Mouse (Mus musculus): ENCODE data around the gene Bag1.
"Not testable (repeated sequence)": the region's sequence is repeated elsewhere in the genome, so short reads cannot be mapped to it uniquely, and the experiment has no call there.

Gene Bag1

DNA sequence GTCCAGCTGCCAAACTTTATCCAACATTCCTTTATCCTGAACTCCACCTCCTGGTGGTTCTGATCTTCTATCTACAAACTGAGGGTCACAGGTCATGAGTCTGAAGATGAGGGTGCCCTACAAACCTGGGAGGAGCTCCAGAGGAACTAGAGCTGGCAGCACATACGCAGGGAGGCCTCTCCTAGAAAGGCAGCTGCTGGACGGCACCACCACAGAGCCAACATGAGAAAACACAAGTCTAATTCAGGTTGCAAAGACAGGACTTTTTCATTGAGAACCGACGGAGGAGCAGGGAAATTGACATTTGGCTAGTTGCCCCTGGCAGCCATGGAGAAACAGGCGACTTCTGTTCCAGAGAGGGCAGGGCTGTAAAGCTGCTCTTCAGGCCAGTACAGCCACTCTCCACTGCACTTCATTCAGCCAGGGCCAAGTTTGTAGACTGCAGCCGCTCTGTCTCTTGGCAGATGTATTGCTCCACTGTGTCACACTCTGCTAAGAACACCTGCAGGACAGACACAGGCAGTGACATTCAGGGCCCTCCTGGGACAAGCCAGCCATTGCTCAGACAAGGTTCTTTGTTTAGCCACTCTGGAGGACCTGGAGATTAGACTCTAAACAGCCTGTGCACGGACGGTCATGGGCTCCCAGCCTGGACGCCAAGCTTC lies 11.8 kb downstream of the Bag1 start:
- peak; percentile 46 to 70 for DNase-seq (ENCODE audit: low spot score in 2 of 2)

DNA sequence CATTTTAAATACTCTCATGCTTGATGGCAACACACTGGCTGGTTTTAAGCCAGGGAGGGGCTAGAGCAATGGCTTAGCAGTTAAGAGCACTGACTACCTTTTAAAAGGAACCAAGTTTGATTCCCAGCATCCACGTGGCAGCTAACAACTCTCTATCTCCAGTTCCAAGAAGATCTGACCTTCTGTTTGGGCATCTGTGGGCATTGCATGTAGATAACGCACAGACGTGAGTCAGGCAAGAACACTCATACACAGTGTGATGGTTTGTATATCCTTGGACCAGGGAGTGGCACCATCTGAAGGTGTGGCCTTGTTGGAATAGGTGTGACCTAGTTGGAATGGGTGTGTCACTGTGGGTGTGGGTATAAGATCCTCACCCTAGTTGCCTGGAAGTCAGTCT lies 13.7 kb downstream of the Bag1 start:
- not testable (repeated sequence) for DNase-seq (ENCODE audit: low spot score in 2 of 2)

DNA sequence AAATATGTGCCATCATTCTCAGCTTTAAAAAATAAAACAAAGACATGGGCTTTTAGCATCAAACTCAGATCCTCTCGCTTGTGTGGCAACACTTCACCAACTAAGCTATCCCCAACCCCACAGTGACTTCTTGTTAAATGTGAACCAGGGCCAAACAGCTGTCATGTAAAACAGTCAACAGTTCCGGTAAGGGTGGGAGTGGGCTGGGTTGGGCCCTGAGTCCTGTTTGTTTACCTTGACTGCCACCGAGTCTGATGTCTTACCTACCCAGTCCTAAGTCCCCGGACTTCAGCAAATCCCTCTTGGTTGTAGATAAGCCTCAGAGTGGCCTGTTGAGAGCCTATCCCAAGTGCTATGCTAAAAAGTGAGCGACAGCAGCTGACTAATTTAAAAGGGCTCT lies 14.4 kb downstream of the Bag1 start:
- no peak for DNase-seq (ENCODE audit: low spot score in 2 of 2)

DNA sequence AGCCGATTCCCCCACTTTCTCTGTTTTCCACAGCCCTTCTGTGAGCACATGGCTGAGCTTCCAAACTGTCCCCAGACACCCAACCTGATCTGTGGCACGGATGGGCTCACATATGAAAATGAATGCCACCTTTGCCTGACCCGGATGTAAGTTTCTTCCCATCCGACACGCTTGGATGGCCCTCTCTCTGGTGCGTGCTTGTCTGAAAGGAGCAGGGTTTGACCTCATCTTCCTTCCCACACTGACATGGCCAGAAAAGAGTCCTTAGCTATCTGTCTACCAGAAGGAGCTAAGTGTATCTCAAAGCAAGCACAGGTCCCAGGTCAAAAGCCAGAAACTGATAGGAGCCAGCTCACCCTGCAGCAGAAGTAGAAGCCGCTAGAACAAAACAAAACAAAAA lies 19.0 kb downstream of the Bag1 start:
- no peak for DNase-seq (ENCODE audit: low spot score in 2 of 2)

DNA sequence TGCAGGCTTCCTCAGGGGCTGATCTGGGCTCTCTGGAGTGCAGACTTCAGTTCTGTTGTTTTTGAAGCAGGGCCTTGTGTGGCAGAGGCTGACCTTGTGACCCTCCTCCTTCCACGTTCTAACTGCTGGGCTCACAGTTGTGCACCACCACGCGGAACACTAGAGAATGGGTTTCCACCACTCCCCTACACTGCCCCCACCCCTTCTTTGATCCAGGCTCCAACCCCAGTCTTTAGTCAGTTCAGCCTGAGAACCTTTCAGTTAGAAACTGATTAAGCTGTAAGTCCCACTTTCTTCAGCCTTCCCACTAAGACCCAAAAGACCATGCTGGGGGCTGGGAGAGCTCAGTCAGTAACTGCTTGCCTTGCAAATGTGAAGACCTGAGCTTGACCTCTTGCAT lies 22.5 kb downstream of the Bag1 start:
- DNase-seq (ENCODE audit: low spot score in 2 of 2), result no peak

DNA sequence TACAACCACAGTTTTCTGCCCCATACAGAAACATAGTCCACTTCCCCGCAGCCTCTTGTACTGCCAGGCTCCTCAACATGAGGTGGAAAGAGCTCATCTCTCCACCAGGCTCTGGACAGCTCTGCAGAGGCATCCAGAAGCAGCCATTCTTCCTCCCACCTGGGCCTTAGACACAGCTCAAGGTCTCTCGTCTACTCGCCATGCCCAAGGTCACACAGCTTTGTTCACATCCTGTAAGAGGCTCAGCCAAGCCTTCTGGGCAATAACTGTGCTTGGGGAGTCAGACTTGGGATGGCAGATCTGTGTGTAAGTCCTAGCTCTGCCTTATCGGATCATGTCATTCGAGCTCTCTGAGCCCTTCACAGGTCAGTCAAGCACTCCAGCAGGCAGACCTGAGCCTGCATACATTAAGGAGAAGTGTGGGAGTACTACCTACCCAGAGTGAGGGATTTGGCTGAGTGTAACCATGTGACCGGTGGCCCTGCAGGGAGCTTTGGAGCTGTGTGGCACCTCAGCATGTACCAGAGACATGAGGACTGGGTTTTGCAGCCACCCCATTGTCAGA lies 24.9 kb downstream of the Bag1 start:
- no peak for DNase-seq (ENCODE audit: low spot score in 2 of 2)

DNA sequence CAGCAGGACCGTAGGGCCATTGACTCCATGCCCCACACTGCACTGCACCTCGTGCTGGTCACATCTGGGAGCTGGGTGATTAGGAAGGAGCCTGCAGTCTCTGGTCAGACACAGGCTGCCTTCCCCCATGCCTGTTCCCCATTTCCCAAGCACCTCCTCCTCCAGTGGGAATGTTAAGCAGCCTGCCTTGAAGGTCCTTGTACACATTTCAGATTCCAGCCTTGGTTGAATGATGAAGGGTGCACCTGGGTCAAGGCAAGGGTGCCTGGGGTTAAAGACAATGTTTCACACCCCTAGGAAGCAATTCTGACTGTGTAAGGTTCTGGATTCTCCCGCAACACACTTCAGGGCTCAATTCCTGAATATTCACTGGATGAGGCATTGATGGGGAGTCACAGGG lies 26.8 kb downstream of the Bag1 start:
- no peak for DNase-seq (ENCODE audit: low spot score in 2 of 2)

DNA sequence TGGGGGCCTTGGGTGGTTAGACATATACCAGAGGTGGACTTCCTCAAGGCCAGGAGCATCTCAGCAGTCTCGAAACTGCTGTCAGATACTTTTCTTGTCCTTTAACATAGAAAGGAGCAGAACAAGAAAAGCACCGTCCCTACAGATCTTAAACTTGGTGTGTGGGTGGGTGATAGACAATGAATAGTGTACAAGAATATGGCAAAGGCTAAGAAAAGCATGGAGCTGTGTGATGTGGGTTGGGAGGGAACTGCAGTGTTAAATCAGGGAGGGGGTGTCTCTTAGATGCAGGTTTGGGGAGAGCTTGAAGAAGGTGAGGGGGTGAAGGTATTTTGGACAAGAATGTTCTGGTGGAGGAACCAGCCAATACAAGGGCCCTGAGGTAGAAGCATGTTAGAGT lies 27.5 kb downstream of the Bag1 start:
- DNase-seq (ENCODE audit: low spot score in 2 of 2), result no peak

DNA sequence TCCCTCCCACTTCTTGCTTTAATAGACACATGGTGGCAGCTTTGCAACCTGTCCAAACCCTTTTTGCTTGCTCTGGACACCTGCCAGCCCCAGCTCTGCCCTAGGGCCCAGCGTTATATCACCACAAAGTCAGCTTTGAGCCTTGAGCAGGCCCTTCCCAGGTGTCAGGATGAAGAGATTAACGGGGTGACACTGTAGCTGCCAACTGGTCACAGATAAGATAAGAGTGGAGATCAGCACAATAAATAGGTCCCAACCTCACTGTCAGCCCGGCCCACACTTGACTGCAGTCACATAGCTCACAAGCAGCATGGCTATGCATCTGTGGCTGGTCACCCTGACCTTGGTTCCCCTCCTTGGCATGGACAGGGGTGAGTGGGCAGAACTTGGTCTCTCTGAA lies 28.3 kb downstream of the Bag1 start, which contains the start of gene Spink4:
TSS of gene Spink4 (plus strand) at position 268 of the 400 bp plus-strand sequence.
- no peak for DNase-seq (ENCODE audit: low spot score in 2 of 2)

DNA sequence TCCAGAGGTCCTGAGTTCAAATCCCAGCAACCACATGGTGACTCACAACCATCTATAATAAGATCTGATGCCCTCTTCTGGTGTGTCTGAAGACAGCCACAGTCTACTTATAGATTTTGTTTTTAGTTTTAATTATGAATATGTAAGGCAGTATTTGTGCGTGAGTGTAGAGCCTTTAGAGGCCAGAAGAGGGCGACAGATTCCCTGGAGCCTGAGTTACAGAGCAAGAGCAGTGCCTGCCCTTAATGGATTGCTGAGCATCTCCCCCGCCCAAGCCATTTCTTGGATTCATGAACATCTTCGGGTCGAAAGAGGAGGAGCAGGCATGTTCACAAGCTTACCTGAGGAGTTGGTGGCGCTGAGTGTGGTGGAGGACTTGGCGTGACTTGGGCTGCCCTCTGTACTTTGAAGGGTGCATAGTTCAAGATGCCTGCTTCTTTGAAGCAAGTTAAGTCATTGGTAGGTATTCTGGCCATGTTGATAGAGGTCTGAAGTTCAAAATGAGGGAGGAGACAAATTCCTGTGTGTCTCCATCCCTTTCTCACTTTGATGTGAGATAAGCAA lies 31.4 kb downstream of the Bag1 start:
- no peak for DNase-seq (ENCODE audit: low spot score in 2 of 2)

DNA sequence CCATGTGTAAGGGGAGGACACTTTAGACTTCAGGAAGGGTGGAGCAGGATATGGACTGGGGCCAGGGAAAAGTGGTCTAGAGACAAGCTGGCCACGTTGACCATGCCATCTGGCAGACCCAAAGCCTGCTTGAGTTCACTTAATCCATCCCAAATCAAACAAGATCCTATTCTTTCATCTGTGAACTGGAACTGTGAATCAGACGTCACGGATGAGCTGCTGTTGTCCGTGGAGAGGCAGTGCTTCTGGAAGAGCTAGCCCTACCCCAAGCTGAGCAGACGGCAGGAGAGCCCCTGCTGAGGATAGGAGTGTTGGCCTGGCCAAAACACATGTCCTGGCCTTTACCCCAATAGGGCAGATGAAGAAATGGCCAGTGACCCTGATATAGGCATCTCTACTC lies 32.1 kb downstream of the Bag1 start:
- no peak for DNase-seq (ENCODE audit: low spot score in 2 of 2)

DNA sequence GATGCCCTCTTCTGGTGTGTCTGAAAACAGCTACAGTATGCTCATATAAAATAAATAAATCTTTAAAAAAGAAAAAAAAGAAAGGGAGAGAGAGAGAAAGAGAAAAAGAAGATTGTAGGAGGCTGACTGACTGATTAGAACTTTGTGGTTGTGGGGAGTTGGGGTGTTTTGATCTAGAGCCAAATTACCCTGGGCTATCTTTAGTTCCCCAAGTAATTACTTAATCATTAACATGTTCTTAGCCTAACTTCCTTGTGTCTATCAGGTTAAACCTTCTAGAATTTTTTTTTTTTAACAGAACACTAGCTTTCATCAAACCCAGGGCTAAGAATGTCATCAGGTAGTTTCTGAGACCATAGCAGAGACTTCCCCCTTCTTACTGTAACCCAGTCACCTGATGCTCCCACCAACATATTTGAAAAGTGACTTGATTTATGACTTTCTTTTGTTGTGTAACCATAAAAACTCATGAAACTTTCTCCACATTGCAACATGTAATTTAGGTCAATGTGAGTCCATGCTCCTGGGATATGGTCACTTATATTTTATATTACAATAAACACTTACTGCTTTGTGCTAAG lies 33.7 kb downstream of the Bag1 start:
- DNase-seq (ENCODE audit: low spot score in 2 of 2), result no peak

DNA sequence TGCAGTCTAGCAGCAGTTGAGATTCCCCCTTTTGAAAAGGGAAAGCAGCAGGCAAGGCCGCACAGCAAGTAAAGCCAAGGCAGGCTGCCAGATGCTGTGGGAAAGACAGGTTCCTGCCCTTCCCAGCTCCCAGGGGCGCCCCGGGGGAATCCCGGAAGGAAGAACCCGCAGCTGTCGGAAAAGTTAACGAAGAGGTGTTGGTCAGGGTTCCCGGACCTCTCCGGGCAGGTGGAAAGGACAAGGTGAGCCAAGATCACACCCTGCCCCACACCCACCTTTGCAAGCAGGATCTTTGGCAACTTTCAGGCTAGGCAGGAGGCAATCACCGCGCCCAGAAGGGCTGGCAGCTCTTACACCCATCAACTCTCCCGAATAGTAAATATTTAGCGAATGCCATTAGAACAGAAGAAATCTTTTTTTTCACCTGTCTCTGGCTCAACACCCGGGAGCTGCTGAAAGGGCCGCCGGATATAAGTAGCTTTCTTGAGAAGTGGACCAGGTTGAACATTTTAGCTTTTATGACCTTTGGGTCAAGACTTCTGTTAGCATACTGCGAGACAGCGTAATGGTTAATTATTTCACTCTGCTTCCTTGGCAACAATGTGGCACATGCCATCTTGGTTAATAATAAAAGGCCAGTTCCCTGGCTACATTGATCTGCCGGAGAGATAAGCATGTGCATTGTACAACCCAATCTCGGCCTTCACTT lies 39.7 kb downstream of the Bag1 start:
- no peak for DNase-seq (ENCODE audit: low spot score in 2 of 2)

DNA sequence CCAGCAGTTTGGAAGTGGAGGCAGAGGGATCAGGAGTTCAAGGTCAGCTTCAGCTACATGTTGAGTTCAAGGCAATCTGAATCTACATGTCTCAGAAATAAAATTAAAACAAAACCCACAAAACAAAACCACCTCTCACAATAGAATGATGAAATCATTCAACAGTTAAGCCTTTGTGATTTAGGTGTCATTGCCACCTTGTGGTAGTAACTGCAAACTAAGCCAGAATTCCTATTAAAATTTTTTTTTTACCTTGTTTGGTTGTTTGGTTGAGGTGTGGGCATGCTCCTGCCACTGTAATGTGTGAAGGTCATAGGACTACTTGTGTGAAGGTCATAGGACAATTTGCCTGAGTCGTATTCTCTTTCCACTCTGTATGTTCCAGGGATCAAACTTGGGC lies 41.8 kb downstream of the Bag1 start:
- DNase-seq (ENCODE audit: low spot score in 2 of 2), result no peak

DNA sequence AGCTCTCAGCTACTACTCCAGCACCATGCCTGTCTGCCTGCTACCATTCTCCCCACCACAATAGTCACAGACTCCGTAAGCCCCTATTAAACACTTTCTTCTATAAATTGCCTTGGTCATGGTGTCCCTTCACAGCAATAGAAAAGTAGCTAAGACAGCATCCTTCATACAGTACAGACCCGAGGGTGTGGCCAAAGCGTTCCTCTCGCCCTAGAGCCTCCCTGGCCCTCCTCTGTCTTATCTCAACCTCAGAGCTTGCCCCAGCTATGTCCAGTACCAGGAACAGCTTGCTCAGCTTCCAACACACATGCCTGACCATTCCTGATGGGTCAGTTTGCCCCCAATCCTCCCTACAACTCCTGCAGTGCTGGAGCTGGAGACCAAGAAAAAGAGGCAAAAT lies 47.5 kb downstream of the Bag1 start:
- DNase-seq (ENCODE audit: low spot score in 2 of 2), result no peak

DNA sequence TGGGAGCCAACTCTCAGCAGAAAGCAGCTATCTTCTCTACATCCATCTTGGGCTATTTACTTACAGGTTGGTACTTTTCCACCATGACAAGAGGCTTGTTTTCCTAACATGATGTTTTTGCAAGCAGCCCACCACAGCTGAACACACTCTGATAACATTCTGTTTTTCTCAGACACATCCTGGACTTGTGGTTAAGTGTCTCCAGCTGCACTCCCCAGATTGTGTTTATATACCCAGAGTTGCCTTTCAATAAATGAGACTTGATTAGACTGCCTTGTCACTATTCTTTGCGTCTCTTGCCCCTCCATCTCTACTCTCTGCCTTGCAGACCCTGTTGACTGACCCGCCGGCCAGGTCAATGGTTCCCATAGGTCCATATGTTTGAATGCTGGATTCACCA lies 48.0 kb downstream of the Bag1 start:
- no peak for DNase-seq (ENCODE audit: low spot score in 2 of 2)

DNA sequence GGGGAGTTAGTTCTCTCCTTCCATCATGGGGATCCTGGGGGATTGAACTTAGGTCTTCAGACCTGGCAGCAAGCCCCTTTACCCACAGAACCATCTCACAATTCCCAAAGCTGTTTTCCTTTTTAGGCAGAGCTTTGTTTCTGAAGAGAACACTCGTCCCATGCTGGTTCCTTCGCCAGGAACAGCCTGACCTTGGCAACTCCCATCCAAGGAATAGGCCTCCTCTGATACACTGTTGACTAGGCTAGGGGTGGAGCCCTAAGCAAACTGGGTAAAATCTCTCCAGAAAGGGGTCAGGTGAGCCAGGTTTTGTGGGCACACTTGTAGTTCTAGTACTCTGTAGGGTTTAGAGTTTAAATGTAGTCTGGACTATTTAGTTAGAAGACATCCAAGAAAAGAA lies 48.8 kb downstream of the Bag1 start:
- DNase-seq (ENCODE audit: low spot score in 2 of 2), result no peak

DNA sequence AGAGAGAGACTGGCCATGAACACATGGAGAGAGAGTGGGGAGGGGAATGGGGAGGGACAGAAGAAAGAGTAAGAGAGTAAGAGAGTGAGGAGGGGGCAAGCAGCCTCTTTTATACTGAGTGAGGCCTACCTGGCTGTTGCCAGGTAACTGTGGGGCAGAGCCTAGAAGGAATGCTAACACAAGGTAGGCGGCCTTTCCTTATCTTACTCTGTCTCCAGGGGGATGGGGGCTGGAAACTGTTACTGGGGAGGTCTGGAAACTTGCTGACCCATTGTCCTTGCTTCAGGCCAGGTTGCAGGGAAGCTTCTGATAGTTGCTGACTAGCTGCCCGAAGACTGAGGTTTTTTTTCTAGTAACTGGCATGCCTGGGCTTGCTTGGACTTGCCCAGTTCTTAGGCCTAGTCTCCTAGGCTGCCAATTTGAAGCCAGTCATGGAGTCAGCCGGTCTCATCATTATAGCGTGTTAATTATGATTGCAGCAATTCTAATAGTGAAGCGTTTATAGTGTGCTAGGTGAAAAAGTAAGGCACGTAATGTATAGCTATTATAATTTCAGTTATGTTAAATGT lies 49.5 kb downstream of the Bag1 start:
- DNase-seq (ENCODE audit: low spot score in 2 of 2), result no peak

DNA sequence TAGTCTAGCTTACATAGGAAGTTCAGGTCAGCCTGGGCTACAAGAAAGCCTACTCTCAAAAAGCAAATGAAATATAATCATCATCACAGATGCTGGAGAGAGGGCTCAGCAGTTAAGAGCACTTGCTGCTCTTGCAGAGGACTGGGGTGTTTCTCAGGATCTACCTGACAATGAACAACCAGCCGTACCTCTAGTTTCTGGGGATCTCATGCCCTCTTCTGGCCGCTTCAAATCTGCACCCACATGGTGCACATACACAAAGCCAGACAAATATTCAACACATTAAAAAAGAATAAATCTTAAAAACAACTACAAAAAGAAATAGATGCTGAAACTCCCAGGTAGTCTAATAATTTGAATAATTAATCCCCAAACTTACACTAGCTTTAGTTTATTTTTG lies 52.4 kb downstream of the Bag1 start:
- no peak for DNase-seq (ENCODE audit: low spot score in 2 of 2)

DNA sequence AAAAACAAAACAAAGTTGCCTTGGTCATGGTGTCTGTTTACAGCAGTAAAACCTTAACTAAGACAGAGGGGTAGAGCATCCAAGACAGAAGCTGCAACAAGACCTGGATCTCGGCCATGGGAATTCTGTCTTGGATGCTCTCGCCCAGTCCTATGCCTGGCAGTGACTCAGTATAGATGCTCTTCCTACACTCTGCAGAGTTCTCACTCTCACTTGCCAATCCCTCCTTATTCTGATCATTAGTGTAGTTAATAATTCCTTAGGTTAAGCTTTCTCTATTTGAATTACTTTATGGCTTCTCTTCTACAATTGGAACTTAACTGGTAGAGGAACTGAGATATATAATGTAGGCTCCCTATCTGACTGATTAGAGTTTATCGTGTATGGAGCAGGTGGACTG lies 53.0 kb downstream of the Bag1 start:
- no peak for DNase-seq (ENCODE audit: low spot score in 2 of 2)

DNA sequence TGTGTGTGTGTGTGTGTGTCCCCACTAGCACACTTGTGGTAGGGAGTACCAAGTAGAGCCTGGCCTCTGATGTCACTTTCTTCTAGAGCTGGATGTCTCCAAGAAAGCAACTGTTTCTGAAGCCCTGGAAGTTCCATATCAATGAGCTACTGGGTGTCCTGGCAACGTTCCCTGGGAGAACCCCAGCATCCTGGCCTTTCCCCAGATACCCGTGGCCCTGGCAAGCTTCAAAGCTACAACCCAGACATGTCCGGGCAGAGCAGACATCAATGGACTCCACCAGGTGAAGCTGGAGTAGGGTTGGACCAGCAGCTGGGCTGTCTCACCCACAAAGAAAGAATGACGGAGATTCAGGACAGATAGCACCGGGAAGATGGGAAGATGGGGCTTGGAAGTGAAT lies 56.9 kb downstream of the Bag1 start:
- DNase-seq (ENCODE audit: low spot score in 2 of 2), result no peak

DNA sequence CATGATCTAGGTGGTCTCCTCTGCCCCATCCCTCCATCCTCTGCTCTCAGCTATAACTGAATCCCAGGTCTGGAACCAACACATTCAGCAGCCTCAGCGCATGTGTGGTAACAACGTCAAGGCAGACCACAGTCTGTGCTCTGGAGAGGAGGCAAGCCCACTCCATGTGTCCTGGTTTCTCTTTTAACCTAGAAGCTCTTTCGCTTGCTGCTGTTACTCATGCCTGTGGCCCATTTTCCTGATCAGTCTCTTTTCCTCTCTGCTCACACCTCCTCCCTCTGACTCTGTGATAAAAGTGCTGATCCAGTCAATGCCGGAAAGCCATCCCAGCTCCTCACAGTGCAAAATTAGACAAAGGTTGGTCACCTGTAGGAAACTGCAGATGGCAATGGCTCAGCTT lies 58.1 kb downstream of the Bag1 start:
- DNase-seq (ENCODE audit: low spot score in 2 of 2), result no peak

All from frontal cortex, postnatal 14 days (tissue).